ENCODE assay signal across 8 mouse cellular contexts in the genomic region with DNA sequence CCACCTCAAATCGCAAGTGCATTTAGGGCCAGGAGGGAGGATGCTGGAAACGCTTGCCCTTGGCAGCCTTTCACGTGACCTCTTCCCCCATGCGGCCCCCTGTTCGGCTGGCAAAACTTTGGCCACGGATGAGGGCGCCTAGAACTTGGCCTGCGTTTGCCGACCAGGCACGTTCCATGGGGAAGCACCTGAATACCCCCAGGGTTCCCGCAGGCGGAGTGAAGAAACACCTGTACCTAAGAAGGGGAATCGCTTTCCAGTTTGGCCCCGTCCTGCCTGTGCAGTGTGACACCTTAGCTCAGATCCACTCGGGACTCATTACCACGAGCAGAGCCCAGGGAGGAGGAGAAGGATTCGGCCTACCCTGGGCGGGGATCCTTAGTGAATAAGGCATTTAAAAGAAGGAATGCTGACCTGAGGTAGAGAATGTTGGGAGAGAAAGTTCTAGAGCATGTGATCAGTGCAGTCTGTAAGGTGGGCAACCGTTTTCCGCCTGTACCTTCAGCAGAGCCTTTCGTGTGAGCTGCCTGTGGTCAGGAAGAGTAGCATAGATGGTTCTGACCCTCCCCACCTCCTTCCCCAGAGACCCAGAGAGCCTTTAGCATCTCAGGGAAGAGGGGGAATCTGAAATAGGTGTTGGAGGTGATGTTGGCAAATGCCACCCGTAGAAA. TPM values are rescaled to one million over a fixed set of nuclear protein-coding genes. Genes with fewer than 3 reads are reported as not detected.
DNase-seq lines count a peak whose midpoint lies in the region; ATAC-seq lines count a peak whose summit lies in the region.

No protein-coding gene starts in this region.

- H3K4me1 ChIP-seq in hindbrain, embryonic 12.5 days, result peaks cover 38% of the 10 kb centered on the region
- H3K4me1 ChIP-seq in stomach, embryonic 15.5 days, result peaks cover 13% of the 10 kb centered on the region

- H3K9me3 ChIP-seq in hindbrain, embryonic 12.5 days (replicated peaks), result no peaks in the 10 kb centered on the region
- no peaks in the 10 kb centered on the region for H3K9me3 ChIP-seq in stomach, embryonic 15.5 days

- WGBS in hindbrain, embryonic 12.5 days, result 6% methylated on average over 22 of the region's 22 CpGs
- 10% methylated on average over 22 of the region's 22 CpGs for WGBS in stomach, embryonic 15.5 days

- intact Hi-C loops in left cerebral cortex, postnatal 10 days (cut with DNase I), result loop anchor here (10.0 kb wide), 1 partner anchor 96 kb away; the partner anchor contains the start of gene Ccdc34

- H3K4me3 ChIP-seq in hindbrain, embryonic 12.5 days, result peak overlapping the region; percentile 94
- peak overlapping the region; percentile 90 for H3K4me3 ChIP-seq in stomach, embryonic 15.5 days (replicated peaks)

- DNase-seq in right cerebral cortex, postnatal 4 days, result peak; percentile 10
- no peak for DNase-seq in right cerebral cortex, postnatal 14 days
- DNase-seq in embryo, embryonic 11 days, result peak; percentile 47
- peak; percentile 57 for DNase-seq in liver
- no peak for DNase-seq in left cerebral cortex, postnatal 10 days (ENCODE audit: extremely low spot score in 1 of 2, low spot score in 2 of 2)
- no peak for DNase-seq in right cerebral cortex, postnatal 36 days (ENCODE audit: low spot score in 2 of 2)

- no peaks in the 10 kb centered on the region for H3K27me3 ChIP-seq in hindbrain, embryonic 12.5 days
- no peaks in the 10 kb centered on the region for H3K27me3 ChIP-seq in stomach, embryonic 15.5 days (replicated peaks)

- no peaks in the 10 kb centered on the region for H3K36me3 ChIP-seq in hindbrain, embryonic 12.5 days
- H3K36me3 ChIP-seq in stomach, embryonic 15.5 days, result no peaks in the 10 kb centered on the region

- H3K27ac ChIP-seq in hindbrain, embryonic 12.5 days, result peak overlapping the region; percentile 97
- H3K27ac ChIP-seq in stomach, embryonic 15.5 days, result peak overlapping the region; percentile 99

- peak overlapping the region; percentile 61 for H3K4me2 ChIP-seq in hindbrain, embryonic 12.5 days (replicated peaks)
- H3K4me2 ChIP-seq in stomach, embryonic 15.5 days, result peak overlapping the region; percentile 76

- ATAC-seq in hindbrain, embryonic 12.5 days (ENCODE audit: low FRiP score), result no peak
- no peak for ATAC-seq in stomach, embryonic 15.5 days (ENCODE audit: insufficient read depth, low FRiP score, low read depth)

- H3K9ac ChIP-seq in hindbrain, embryonic 12.5 days, result peak overlapping the region; percentile 98
- H3K9ac ChIP-seq in stomach, embryonic 15.5 days, result peak overlapping the region; percentile 92

RNA-seq across cellular contexts. Expression of gene Lgr4, which starts 1.3 kb away (rescaled TPM):
- 17.4 and 18.3 TPM in 2 replicates for polyA plus RNA-seq in hindbrain, embryonic 12.5 days (2016; fragmentation: Nextera tagmentation; extraction: Ambion mirVana)
- 24.4 and 26.0 TPM in 2 replicates for polyA plus RNA-seq in stomach, embryonic 15.5 days (2015; fragmentation: Nextera tagmentation; extraction: Ambion mirVana)
- 10 to 100 TPM; 19.6 to 21.2 TPM for total RNA-seq in left cerebral cortex, postnatal 10 days (2021)

RNA-seq across cellular contexts. Expression of gene Lin7c, which starts 28.1 kb away (rescaled TPM):
- 160 and 177 TPM in 2 replicates for polyA plus RNA-seq in hindbrain, embryonic 12.5 days (2016; fragmentation: Nextera tagmentation; extraction: Ambion mirVana)
- polyA plus RNA-seq in stomach, embryonic 15.5 days (2015; fragmentation: Nextera tagmentation; extraction: Ambion mirVana), result 61.9 and 68.6 TPM in 2 replicates
- 100 to 1,000 TPM; 124 to 133 TPM for total RNA-seq in left cerebral cortex, postnatal 10 days (2021)

Comparison
In these comparisons a context has a peak if more than half of its experiments do, and no peak if none do; other contexts are left out.
1. DNase-seq: peak in right cerebral cortex, postnatal 4 days (single experiment), embryo, embryonic 11 days (single experiment) and liver (single experiment); none in right cerebral cortex, postnatal 14 days (single experiment), left cerebral cortex, postnatal 10 days (0 of 2) and right cerebral cortex, postnatal 36 days (0 of 2).